Mouse (Mus musculus) testis, adult 2 months (tissue): ENCODE data around the gene Diras1. TPM values are rescaled to one million over a fixed set of nuclear protein-coding genes. Genes with fewer than 3 reads are reported as not detected.

ENCODE experiments used
- H3K27ac ChIP-seq: fragments of 200-500 bp; 2 replicates; pipeline ENCODE4 v1.5.1; 2012; ENCODE audit warnings: low read depth, low read length; ENCODE audit not compliant: control insufficient read depth, insufficient read depth
- H3K27me3 ChIP-seq: fragments of 200-500 bp; 2 replicates; pipeline ENCODE4 v1.6.1; 2012; ENCODE audit warnings: mild to moderate bottlenecking, low read length, moderate library complexity; ENCODE audit not compliant: control insufficient read depth, insufficient read depth
- H3K36me3 ChIP-seq: fragments of 200-500 bp; 2 replicates; pipeline ENCODE4 v1.6.1; 2012; ENCODE audit warnings: mild to moderate bottlenecking, low read length; ENCODE audit not compliant: control insufficient read depth, insufficient read depth
- H3K4me1 ChIP-seq: fragments of 200-500 bp; 2 replicates; pipeline ENCODE4 v1.6.1; 2012; ENCODE audit warnings: low read length; ENCODE audit not compliant: control insufficient read depth, insufficient read depth
- H3K4me3 ChIP-seq: fragments of 200-500 bp; 2 replicates; pipeline ENCODE4 v1.5.1; 2012; ENCODE audit warnings: low read depth, mild to moderate bottlenecking, low read length, moderate library complexity, mixed read lengths; ENCODE audit not compliant: control insufficient read depth
- CTCF ChIP-seq: fragments of 200-500 bp; IDR thresholded peaks from 2 replicates; pipeline ENCODE4 v1.5.1; 2012; ENCODE audit warnings: low read depth, mild to moderate bottlenecking, inconsistent platforms, low read length, moderate library complexity; ENCODE audit not compliant: control insufficient read depth, insufficient read depth, insufficient replicate concordance
- POLR2A ChIP-seq: fragments of 200-500 bp; IDR thresholded peaks from 2 replicates; pipeline ENCODE4 v1.6.1; 2012; ENCODE audit warnings: low read depth, mild to moderate bottlenecking, inconsistent platforms, low read length, moderate library complexity; ENCODE audit not compliant: control insufficient read depth
- polyA plus RNA-seq: library from polyadenylated mRNA; depleted of rRNA; stranded (reverse); fragments of >200 nt; gene quantifications from 2 replicates; pipeline ENCODE4 v1.2.3, GENCODE M21; 2012

Gene Diras1
- polyA plus RNA-seq, 1 experiment: 1.4 TPM

GRCm38 (mm10) chr10:81001161-81001560 is 24.3 kb downstream of the Diras1 start:
- no peak overlapping the region for H3K4me3 ChIP-seq

GRCm38 (mm10) chr10:81000197-81001062 is 25.0 kb downstream of the Diras1 start:
- Histone ChIP-seq H3K4me3 (no peak overlapping the region), H3K36me3 (no peaks in the 10 kb centered on the region), H3K27me3 (no peaks in the 10 kb centered on the region), H3K27ac (no peak overlapping the region), H3K4me1 (peaks cover 22% of the 10 kb centered on the region)
- TF ChIP-seq CTCF (no peak), POLR2A (no peak)

More at GRCm38 (mm10) chr10:81001161-81001560, 24.3 kb downstream of the Diras1 start:
- TF ChIP-seq POLR2A: no peak
- no peak for TF ChIP-seq CTCF
- Histone ChIP-seq H3K27ac (no peak overlapping the region), H3K27me3 (no peaks in the 10 kb centered on the region), H3K36me3 (no peaks in the 10 kb centered on the region), H3K4me1 (peaks cover 22% of the 10 kb centered on the region)

- TF ChIP-seq CTCF: peak; percentile 92
- no peak for TF ChIP-seq POLR2A
- Histone ChIP-seq H3K4me3 (no peak overlapping the region), H3K27me3 (no peaks in the 10 kb centered on the region), H3K4me1 (peaks cover 25% of the 10 kb centered on the region), H3K36me3 (no peaks in the 10 kb centered on the region), H3K27ac (no peak overlapping the region)
Observed at GRCm38 (mm10) chr10:80999362-81000196, 25.9 kb downstream of the Diras1 start.

- no peaks in the 10 kb centered on the region for H3K36me3 ChIP-seq
- TF ChIP-seq CTCF (peak; percentile 58; the same call in 1 of the 2 replicates), POLR2A (no peak)
Observed at GRCm38 (mm10) chr10:80998778-80999177, 26.7 kb downstream of the Diras1 start.

GRCm38 (mm10) chr10:80998021-80998420 is 27.4 kb downstream of the Diras1 start:
- H3K36me3 ChIP-seq: no peaks in the 10 kb centered on the region
- no peak overlapping the region for H3K4me3 ChIP-seq
- TF ChIP-seq CTCF (no peak), POLR2A (no peak)
- peaks cover 25% of the 10 kb centered on the region for H3K4me1 ChIP-seq
- no peaks in the 10 kb centered on the region for H3K27me3 ChIP-seq
- no peak overlapping the region for H3K27ac ChIP-seq

More at GRCm38 (mm10) chr10:80998778-80999177, 26.7 kb downstream of the Diras1 start:
- Histone ChIP-seq H3K4me1 (peaks cover 25% of the 10 kb centered on the region), H3K4me3 (no peak overlapping the region), H3K27me3 (no peaks in the 10 kb centered on the region), H3K27ac (no peak overlapping the region)

- H3K36me3 ChIP-seq: no peaks in the 10 kb centered on the region
- H3K27ac ChIP-seq: no peak overlapping the region
Observed at GRCm38 (mm10) chr10:80997332-80997731, 28.1 kb downstream of the Diras1 start.

GRCm38 (mm10) chr10:80996501-80996900 is 29.0 kb downstream of the Diras1 start:
- no peak overlapping the region for H3K27ac ChIP-seq
- peaks cover 25% of the 10 kb centered on the region for H3K4me1 ChIP-seq
- H3K4me3 ChIP-seq: no peak overlapping the region
- H3K27me3 ChIP-seq: no peaks in the 10 kb centered on the region
- H3K36me3 ChIP-seq: no peaks in the 10 kb centered on the region
- TF ChIP-seq POLR2A (no peak), CTCF (no peak)

More at GRCm38 (mm10) chr10:80997332-80997731, 28.1 kb downstream of the Diras1 start:
- no peak overlapping the region for H3K4me3 ChIP-seq
- no peaks in the 10 kb centered on the region for H3K27me3 ChIP-seq
- no peak for TF ChIP-seq POLR2A
- no peak for TF ChIP-seq CTCF
- peaks cover 25% of the 10 kb centered on the region for H3K4me1 ChIP-seq
